Mouse (Mus musculus) gastrocnemius, postnatal 25 days (tissue): Measurements from ENCODE around the gene Rufy3. TPM values are rescaled to one million over a fixed set of nuclear protein-coding genes. Genes with fewer than 3 reads are reported as not detected.
"Not testable (repeated sequence)": the region's sequence is repeated elsewhere in the genome, so short reads cannot be mapped to it uniquely, and the experiment has no call there.

Experiments used
- DNase-seq: peaks from one replicate; pipeline ENCODE4 v3.0.0; 2022
- long read RNA-seq, 2 experiments: library from polyadenylated mRNA; stranded (forward); transcript quantifications; one replicate each; pipeline ENCODE4 v2.0.0; 2021
- total RNA-seq, 2 experiments: library from RNA; stranded (reverse); gene quantifications; 1 replicate in 1 of 2; 2 replicates in 1 of 2; pipeline ENCODE4 v1.2.3; 2021

Gene Rufy3
- total RNA-seq = 1 to 10 TPM; 6.8 to 8.4 TPM
- long read RNA-seq, experiment 1, transcript Rufy3-205 (18 exons, 3,536 nt) = major isoform, 8 of 11 reads
- long read RNA-seq, experiment 1, partial matches to known transcripts = 2 of 11 reads
- long read RNA-seq, experiment 1, other reads (novel, unspliced or antisense) = 1 of 11 reads
- long read RNA-seq, experiment 2, transcript Rufy3-205 (18 exons, 3,536 nt) = major isoform, 17 of 20 reads
- long read RNA-seq, experiment 2, partial matches to known transcripts = 0 of 20 reads
- long read RNA-seq, experiment 2, other reads (novel, unspliced or antisense) = 2 of 20 reads

DNA sequence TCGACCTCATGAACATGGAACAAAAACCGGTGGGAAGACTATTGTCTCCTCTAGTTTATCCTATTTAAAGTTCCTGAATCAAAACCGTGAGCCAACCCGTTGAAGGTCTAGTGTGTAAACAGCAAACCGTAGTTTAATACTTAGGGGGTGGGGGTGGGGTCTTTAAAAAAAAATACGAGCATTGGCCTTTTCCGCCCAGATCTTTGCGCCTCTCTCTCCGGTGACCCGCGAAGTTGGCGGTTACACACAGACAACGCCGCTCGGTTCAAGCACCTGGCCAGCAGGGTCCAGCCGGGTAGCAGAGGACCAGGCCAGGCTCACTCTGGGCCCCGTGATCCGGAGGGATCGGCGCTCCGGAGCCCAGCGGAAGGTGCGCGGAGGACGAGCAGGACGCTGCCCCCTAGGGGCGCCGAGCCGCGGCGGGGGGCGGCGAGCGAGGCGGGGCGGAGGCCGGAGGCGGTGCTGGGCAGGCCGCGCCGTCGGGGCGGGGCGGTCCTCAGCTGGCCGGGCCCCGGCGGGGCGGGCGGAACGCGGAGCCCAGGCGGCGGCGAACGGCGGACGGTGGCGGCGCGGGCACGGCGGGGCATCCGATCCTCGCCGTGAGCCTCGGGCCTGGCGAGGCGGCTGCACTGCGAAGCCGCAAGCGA is at the start of gene Rufy3:
Rufy3 (plus strand) TSS at position 540 of the 647 bp plus-strand sequence.
- DNase-seq = peak; percentile 88

DNA sequence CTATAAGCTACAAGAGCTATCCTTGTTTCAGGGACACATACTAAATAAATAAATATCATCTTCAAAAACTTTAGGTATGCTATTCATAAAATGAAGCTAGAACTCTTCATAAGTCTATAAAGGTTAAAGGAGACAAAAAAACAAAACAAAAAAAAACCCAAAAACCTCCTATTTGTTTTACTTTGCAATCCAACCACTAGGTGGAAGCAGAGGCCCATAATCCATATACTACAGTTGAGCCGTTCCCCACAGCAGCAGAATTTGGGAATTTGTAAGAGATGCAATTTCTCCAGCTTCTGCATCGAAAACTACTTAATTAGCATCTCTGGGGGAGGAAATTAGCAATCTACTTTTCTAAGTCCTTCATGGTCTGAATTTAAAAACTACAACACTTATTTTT is 45.6 kb upstream of the Rufy3 start:
- no peak for DNase-seq

DNA sequence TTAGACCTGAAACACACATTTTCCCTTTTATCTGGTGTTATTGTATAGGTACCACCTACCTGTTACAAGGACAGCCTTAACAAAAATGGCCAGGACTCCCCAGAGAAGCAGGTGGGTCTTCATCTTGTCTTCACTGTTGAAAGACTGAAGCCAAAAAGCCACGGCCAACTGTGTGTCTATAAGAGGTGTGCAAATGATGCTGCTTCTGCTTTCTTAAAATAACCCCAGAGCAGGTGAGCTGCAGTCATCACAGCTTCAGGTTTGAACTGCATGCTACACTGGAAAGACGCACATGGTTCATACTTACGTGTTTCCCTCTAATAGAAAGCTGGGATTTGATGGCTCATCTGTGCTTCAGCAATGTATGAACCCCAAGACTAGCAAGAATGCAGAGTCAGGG is 37.2 kb upstream of the Rufy3 start, which contains the start of gene Jchain:
Jchain (minus strand) TSS at position 235 of the 400 bp plus-strand sequence.
- no peak for DNase-seq

DNA sequence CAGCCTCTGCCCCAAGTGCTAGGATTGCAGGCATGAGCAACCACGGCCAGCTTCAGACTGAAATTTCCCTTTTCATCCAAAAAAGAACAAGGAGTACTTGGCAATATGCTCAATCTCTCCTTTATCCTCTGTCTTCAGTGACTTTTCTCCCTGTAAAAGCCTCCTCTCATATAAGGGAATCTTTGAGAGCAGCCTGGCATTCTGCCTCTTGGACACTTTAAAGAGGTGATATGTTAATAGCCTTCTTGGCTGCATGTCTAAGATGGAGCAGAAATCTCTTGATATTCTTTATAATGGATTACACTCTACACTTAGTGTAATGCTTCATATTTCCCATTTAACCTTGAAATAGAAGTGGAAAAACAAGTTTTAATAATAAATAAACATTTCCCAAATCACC is 33.9 kb upstream of the Rufy3 start:
- no peak for DNase-seq

DNA sequence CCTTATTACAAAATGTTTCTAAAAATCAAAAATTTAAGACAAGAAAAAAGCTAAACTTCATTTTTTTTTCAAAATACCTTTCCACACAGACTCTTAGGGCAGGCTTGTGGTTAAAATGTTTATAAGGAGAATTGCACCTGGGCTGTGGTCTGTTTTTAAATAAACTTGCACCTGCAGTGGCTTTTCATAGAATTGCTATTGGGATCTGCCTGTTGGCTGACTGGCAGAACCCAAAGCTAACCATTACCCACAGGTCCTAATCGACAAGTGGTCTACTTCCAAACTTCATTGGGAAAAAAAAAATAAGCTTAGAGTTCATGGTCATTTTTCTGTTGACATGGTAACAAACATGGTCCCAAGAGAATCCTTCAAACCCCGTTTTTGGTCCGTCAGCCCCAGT is 30.1 kb upstream of the Rufy3 start:
- DNase-seq = no peak

DNA sequence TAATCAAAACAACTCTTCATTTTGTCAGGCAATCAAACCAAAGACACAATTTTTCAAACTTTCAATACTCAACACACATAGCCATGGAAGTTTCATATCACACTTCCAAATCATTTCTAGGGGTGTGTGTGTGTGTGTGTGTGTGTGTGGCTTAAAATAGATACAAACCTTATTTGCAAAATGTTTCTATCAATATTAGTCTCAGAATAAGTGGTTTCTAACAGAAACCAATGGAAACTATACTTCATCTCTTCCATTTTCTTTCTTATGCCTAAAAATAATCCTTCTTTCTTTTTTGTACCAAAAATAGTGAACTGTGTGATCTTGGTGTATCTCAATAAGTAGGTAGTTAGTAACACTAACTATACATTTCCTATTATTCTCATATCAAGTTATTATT is 24.0 kb upstream of the Rufy3 start:
- DNase-seq = no peak

DNA sequence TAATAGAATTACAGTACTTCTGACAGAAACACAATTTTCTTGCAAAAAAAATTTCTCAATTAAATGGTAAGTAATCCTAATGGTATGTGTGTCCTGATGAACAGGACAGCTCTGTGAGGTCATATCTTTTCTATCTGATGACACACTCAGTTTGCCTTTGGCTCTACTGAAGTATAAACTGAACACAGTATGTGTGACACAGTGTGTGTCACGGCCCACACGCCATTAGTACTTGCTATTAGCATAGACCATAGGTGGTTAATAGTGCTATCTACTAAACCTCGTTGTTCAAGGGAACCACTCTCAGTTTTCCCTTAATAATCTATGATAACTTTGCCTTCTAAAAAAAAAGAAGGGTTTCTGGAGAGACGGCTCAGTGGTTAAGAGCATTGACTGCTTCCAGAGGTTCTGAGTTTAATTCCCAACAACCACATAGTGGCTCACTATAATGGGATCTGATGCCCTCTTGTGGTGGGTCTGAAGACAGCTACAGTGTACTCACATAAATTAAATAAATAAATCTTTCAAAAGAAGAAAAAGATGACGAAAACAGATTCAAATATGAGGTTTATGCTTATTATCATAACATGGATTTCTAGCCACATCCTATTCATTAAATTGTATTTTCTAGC is 22.1 kb upstream of the Rufy3 start:
- DNase-seq = no peak

DNA sequence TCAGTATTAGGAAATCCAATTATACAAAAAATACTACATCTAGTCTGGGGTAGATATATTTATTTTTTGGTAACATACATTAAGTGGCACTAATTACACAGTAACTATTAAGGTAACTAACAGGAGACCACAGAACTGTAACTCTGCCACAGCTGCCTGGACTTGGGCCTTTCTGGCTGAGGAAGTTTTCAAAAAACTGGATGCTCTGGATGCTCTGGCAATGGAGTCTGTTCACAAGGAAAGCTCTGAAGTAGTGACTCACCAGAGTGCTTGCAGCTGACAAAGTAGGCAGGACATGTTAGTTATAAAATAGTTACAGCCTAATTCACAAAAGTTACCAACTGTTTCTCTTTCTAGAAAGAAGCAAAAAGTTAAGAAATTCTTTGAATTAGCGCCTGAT is 20.4 kb upstream of the Rufy3 start:
- not testable (repeated sequence) for DNase-seq

DNA sequence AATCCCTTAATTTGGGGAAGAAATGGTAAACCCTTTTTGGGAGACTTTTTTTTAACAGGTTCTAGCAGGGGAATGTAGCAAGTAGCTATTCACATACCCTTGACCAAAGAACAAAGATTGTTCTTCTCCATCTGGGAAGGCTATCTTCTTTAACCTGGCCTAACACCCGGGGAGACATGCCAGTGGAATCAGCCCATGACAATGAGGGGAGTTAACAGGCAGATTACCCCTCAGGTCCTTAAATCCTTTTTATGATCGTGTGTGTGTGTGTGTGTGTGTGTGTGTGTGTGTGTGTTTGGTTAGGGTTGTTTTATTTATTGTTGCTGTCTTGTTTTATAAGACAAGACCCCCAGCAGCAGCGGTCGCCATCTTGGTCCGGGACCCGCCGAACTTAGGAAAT is 19.3 kb upstream of the Rufy3 start:
- DNase-seq = no peak

DNA sequence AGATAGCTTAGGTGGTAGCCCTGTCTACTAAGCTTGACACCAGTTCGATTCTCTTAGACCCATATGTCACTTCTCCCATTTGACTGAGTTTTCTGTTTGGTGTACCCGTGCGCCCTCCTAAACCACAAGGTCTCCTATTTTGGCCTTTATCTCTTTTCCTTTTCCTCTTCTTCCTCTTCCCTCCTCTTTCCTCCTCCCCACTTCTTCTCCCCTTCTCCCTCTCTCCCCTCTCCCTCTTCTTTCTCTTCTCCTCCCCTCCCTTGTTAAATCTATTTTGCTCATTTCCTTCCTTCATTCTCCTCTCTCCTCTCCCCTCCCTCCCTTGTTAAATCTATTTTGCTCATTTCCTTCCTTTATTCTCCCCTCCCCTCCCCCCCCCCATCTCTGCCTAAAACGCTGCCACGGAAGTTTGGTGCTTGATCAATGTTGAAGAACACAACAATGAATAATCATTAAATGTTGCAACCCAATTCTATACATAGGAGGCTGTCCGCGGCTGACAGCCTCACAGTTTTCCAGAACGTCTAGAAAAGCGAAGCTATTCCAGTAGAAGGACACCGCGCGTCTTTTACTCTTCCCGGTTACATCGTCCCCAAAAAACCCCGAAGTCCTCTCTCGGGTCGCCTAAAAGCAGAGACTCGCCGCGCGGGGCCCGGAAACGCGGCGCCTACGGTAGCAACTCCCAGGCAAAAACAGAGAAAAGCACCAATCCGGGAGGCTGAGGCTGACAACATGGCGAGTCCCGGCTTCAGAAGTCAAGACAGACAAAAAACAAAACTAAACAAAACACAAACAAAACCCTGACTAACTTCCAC is 11.4 kb upstream of the Rufy3 start:
- no peak for DNase-seq

DNA sequence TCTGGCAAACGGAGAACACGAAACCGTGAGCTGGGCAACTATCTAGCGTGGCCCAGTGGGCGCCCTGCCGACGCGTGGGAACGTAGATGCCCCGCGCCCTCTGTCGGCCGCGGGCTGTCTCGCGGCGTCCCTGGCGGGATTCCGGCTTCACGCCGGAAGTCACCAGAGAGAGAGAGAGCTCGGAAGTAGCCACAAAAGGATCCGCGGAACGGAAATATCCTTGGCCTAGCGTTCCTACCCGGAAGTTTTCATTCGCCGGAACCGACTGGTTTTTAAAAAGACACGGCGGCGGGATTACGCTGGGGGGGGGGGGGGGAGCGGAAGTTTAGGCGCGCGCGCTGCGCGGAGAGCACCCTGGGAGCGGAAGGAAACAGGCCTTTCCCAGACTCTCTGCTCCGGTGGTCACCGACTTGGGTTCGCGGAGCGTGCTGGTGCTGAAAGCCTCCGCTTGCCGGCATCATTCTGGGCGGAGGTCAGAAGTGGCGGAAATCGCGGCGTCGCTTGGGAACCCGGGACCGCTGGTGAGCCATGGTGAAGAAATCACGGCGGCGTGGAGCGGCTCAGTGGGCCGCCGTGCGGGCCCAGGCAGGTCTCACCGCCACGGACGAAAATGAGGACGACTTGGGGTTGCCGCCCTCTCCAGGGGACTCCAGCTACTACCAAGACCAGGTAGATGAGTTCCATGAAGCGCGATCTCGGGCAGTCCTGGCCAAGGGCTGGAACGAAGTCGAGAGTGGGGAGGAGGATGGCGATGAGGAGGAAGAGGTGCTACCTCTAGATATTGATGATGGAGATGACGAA is 10.6 kb upstream of the Rufy3 start, which contains the start of gene Utp3:
Utp3 (plus strand) TSS at position 377 of the 801 bp plus-strand sequence.
- peak; percentile 91 for DNase-seq

DNA sequence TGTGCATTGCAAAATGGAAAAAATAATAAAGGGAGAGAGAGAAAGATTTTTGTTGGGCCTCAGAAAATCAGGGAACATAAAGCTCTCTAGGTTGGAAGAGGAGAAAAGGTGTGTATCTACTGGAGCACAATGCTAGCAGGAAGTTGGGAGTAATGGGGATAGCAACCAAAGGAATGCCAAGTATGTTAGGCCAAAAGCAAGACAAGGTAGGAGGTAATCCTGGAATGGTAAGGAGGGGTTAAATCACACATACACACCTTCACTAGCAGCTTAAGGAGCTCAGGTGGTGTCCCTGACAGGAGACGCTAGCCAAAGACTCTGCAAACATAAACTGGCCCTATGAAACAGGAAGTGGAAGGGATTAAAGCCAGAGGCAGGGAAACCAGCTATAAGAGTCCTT is 5.8 kb upstream of the Rufy3 start:
- no peak for DNase-seq

DNA sequence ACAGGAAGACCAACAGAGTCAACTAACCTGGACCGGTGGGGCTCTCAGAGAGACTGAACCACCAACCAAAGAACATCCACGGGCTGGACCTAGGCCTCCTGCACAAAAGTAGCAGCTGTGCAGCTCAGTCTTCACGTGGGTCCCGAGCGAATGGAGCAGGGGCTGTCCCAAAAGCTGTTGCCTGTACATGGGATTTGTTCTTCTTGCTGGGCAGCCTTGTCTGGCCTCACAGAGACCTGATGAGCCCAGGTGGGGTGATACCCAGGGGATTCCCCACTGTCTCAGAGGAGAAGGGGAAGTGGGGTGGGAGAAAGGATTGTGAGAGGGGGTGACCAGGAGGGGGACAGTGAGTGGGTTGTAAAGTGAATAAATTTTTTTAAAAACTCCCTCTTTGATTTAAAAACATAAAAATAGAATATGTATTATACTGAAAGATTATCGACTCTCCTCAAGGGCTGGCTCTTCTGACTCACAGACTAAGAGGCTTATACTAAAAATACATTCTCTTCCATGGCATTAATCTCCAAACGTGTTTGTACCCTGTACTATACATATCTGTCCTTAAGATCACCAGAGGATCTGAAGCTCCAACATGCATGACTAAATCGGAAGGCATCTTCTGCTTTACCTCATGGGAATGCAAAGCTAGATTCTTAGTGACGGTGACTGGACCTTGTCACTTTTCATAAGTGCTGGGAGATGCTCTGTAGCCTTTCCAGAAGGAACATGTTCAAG is 3.6 kb upstream of the Rufy3 start:
- no peak for DNase-seq

DNA sequence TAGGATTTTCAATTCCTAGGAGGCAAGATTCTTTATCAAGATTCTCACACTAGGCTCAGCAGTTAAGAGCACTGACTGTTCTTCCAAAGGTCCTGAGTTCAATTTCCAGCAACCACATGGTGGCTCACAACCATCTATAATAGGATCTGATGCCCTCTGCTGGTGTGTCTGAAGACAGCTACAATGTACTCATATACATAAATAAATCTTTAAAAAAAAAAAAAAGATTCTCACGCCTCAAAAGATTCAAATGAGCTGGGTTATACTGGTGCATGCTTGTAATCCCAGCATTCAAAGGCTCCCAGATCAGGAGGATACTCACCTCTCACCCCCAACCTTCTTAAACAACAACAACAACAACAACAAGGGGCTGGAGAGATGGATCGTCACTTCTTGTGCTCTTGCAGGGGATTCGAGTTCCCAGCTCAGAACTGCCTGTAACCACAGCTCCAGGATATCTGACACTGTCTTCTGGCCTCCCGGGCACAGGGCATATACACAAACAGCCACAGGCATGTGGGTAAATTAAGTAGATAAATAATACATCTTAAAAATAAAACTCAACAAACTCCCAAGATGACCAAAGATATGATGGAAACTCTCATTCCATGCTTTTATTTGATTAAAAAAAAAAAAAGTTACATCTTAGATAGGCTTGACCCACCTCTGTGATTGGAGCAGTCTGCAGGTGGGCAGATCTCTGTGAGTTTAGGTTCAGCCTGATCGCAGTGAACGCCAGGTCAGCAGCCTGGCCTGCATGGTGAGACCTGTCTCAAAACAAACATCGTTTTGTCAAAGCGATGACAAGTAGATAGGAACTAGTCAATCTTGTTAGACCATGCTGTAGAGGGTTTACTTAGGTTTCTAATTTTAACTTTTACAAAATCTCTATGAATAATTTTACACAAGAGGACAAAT is 1.7 kb upstream of the Rufy3 start:
- DNase-seq = no peak

DNA sequence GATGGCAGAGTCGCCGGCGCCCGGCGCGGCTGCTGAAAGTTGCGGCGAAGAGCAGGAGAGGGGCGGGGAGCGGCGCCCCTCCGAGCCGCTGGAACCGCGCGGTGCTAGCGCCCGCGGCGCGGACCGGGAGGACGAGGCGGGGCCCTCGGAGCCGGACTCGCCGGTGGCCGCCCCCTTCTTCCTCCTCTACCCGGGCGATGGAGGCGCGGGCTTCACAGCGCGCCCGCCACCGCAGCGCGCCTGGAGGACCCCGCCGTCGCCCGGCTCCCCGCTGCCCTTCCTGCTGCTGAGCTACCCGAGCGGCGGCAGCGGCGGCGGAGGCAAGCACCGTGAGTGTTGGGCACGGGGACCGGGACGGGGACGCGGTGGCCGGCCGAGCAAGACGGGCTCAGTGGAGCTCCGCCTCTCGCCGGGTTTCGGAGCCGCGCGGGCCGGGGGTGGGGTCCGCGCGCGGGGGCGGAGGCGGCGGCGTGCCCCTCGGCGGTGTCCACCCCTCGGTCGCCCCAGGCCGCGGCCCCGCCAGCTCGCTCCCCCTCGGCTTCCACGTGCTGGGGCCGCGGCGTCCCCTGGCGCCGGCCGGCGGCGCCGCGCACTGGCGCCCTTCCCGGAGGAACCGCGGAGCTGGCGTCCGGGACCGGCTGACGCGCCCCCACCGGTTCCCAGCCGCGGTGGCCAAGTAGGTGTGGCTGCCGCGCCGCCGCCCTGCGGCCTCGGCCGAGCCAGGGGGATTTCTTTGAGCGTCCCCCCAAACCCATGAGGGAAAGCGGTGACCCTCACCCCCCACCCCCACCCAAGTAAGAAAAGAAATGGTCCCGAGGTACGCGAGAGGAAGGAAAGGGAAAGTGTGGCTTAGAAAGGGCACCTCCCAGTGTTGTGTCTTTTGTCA is 551 bp downstream of the Rufy3 start:
- DNase-seq = peak; percentile 80

DNA sequence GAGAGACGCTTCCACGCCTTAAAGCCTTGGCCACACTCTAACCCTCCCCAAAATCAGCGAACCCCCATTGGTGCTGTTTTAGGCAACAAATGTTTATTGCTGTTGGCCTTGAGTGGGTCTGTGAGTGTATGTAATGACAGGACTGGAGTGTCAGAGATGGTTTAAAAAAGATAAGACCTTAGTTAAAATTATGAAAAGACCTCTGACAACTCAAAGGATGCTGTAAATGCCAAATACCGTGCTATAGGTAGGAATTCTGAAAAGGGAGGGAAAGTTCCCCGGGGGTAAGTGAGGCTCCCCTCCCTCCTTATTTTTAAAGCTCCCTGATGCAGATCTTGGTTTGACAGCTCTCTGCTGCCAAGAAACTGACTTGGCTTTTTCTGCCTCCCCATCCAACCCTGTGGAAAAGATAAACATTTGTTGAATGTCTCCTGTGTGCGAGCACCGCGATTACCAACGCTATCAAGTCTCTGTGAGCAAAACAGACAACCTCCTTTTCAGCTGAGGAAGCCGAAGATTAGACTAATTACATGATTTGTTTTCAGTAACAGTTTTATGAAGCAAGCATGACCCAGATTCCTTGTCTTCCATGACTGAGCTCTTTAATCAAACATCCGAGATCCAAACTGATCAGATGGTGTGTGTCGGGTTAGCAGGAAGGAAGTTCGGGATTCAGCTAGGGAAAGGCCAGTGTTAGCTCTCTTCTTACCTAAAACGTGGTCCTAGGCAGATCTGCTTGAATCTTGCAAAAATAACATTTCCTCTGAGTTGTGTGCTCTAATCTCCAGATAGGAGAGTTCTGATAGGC is 1.4 kb downstream of the Rufy3 start:
- DNase-seq = no peak

DNA sequence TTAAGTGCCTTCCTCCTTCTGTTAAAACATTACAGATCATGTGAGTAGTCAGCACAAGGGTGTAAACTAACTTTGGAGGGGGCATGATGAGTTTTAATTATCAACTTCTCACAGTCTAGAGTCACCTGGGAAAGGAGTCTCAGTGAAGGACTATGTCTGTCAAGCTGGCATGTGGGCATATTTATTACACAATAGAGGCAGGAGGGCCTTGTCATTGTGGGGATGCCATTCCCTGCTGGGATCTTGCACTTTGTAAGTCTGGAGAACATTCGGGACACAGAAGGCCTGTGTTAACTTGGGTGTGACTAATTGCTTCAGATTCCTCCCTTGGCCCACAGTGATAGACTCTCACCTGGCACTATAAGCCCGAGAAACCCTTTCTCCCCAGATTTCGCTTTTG is 4.7 kb downstream of the Rufy3 start:
- DNase-seq = no peak

DNA sequence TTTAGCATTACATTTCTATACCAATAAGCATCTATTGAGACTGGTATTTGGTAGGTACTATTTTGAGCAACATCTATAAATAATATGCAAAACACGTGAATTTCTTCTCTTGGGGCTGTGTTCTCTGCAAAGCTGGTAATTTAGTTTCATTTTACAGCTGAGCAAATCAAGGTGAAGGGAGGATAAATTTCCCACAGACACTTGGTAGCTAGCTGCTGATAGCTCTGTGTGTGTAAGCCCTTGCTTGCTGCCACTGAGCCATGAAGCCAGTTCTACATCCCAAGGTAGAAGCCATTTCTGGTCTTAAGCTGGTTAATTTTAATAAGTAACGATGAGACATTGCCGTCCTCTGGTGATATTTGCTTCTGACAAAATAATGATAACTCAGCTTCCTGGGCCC is 10.0 kb downstream of the Rufy3 start:
- no peak for DNase-seq
